Mouse (Mus musculus) naive thymus-derived CD4-positive, alpha-beta T cell, adult 5 months (primary cell): ENCODE data around the gene Rab32. TPM values are rescaled to one million over a fixed set of nuclear protein-coding genes. Genes with fewer than 3 reads are reported as not detected.

Source experiments
- polyA plus RNA-seq: library from polyadenylated mRNA; unstranded; fragments of 100-300 nt; shearing (Covaris generic); gene quantifications from one replicate; pipeline ENCODE4 v1.2.1, GENCODE M21; 2017

Rab32 gene
- polyA plus RNA-seq, result 2.4 TPM

DNA sequence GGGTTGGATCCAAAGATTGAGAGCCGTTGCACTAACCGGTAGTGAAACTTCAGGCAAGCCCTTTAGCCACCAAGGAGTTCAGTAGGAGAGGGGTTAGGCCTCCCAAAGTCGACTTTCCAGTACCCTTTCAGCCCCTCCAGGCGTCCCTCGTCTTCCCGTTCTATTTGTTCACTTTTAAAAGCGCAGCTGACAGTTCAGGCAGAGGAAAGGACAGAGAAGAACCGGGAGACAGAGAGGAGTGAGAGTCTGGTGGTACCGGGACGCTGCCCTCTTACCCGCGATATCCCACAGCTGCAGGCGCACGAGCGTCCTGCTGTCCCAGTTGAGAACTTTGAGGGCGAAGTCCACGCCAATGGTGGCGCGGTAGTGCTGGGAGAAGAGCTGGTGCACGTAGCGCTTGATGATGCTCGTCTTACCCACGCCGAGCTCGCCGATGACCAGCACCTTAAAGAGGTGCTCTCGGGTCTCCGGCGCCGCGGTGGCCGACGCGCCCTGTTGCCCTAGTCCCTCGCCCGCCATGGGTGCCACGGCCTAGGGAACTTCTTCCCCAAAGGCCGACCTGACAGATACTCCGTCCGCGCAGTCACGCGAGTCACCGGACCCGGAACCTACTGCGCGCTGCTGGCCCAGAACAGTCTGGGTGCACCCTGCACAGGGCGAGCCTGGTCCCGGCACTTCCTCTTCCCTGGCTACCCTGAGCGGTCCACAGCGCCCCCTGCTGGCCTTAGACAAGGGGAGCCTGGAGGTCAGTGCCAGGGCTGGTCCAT, at the start of gene Rab32:
TSS of gene Rab32 (minus strand) at position 696 of the 767 bp plus-strand sequence.

Other genes with a start within 250 kb of the Rab32 start
- gene Adgb, start 85.9 kb downstream of the Rab32 start, polyA plus RNA-seq, result not detected
- not detected for gene Gm10944, start 123.1 kb upstream of the Rab32 start, polyA plus RNA-seq